Mouse (Mus musculus) kidney, embryonic 14.5 days (tissue): ENCODE data around the gene Lamp1. TPM values are rescaled to one million over a fixed set of nuclear protein-coding genes. Genes with fewer than 3 reads are reported as not detected.
A peak's percentile ranks its signal among the peaks of the same experiment; 100 is the strongest.

Experiments
- ATAC-seq: fragments of 200-750 bp; cut with Nextera tagmentation; 2 replicates; pipeline ENCODE4 v1.8.0; 2017; ENCODE audit warnings: moderate number of reproducible peaks, mild to moderate bottlenecking, moderate TSS enrichment, moderate library complexity; ENCODE audit not compliant: low FRiP score, low TSS enrichment
- H3K27ac ChIP-seq: fragments of 300-500 bp; sonication (generic); 2 replicates; pipeline ENCODE4 v1.5.1; 2014; ENCODE audit warnings: low read depth, mild to moderate bottlenecking, low read length, moderate library complexity, mixed read lengths
- H3K27me3 ChIP-seq: fragments of 300-500 bp; sonication (generic); 2 replicates; pipeline ENCODE4 v1.6.1; 2014; ENCODE audit warnings: mild to moderate bottlenecking, low read length; ENCODE audit not compliant: control insufficient read depth, insufficient read depth
- H3K36me3 ChIP-seq: fragments of 300-500 bp; sonication (generic); 2 replicates; pipeline ENCODE4 v1.6.1; 2014; ENCODE audit warnings: low read length, mixed read lengths; ENCODE audit not compliant: control insufficient read depth, insufficient read depth
- H3K4me1 ChIP-seq: fragments of 300-500 bp; sonication (generic); 2 replicates; pipeline ENCODE4 v1.6.1; 2014; ENCODE audit warnings: low read length, mixed read lengths; ENCODE audit not compliant: control insufficient read depth, insufficient read depth
- H3K4me2 ChIP-seq: fragments of 300-500 bp; sonication (generic); replicated peaks from 2 replicates; pipeline ENCODE4 v1.6.1; 2014; ENCODE audit warnings: low read depth, mild to moderate bottlenecking, low read length
- H3K4me3 ChIP-seq: fragments of 300-500 bp; sonication (generic); 2 replicates; pipeline ENCODE4 v1.5.1; 2014; ENCODE audit warnings: mild to moderate bottlenecking, low read length
- H3K9ac ChIP-seq: fragments of 300-500 bp; sonication (generic); 2 replicates; pipeline ENCODE4 v1.6.1; 2014; ENCODE audit warnings: low read depth, mild to moderate bottlenecking, low read length, moderate library complexity
- H3K9me3 ChIP-seq: fragments of 300-500 bp; sonication (generic); 2 replicates; pipeline ENCODE4 v1.6.1; 2016; ENCODE audit warnings: low read length; ENCODE audit not compliant: control insufficient read depth
- WGBS: fragments of 180-500 bp; shearing (Covaris S2); extraction: QIAGEN DNeasy Blood & Tissue Kit; methylation state at CpG from one replicate; pipeline ENCODE4 v1.1.7; 2014; 5-methylcytosine and 5-hydroxymethylcytosine counted together
- polyA plus RNA-seq: library from polyadenylated mRNA; unstranded; fragments of >200 nt; fragmentation: Nextera tagmentation; extraction: Ambion mirVana; gene quantifications from 2 replicates; pipeline ENCODE4 v1.2.1, GENCODE M21; 2014

The Lamp1 gene
- polyA plus RNA-seq, 1 experiment from 2014 or later: 306 TPM

DNA sequence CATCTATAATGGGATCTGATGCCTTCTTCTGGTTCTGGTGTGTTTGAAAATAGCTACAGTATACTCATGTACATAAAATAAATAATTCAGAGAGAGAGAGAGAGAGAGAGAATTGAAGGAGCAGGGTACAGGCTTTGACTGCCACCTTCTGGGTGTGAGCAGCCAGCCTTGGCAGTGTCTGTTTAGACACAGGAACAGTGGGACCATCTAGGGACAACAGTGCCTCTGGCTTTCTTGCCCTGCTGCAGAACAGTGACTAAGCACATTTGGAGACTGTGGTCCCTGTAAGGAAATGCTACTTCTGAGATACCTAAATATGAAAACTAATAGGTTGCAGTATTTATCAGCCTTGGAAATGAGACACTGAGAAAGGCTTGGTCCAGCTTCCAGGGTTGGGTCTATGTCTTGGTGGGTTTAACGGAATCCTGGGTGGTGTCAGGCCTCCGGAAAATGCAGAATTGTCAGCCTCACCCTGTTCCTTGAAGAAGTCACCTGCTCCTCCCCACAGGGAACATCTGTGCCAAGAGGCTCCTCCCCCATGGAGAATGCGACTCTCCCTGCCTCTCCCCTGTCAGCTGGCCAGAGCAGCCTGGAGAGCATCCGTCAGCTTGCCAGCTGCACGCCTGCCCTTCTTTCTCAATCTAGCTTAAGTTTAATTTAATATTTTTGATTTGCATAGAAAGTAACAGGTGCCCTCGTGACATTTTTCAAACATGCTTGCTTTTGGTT, 49.8 kb downstream of the Lamp1 start:
- 0 out of 2 replicates have a peak, but pooled peaks cover 8% of the 10 kb centered on the region for H3K4me1 ChIP-seq
- no peak overlapping the region for H3K27ac ChIP-seq
- no peak overlapping the region for H3K9ac ChIP-seq
- H3K4me2 ChIP-seq: no peak overlapping the region
- H3K27me3 ChIP-seq: no peaks in the 10 kb centered on the region
- H3K9me3 ChIP-seq: no peaks in the 10 kb centered on the region
- WGBS: 49% methylated on average over 6 of the region's 6 CpGs
- no peak for ATAC-seq
- H3K36me3 ChIP-seq: no peaks in the 10 kb centered on the region
- no peak overlapping the region for H3K4me3 ChIP-seq

DNA sequence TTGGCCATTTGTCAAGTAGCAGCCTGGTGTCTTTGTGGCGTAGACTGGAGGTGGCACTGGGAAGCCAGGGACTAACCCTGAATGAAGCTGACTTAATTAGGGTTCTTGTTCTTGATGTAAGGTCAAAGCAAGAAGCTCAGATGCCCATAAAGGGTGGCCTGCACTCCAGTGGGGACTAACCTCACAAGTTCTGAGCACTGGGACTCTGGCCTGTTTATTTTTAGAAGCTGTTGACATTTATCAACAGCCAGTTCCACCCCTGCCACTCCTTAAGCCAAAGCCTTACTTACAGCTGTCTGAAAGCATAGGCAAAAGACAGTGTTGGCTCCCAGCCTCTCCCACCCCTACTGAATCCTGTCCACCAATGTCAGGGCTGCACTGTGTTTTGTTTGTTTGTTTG, 50.8 kb downstream of the Lamp1 start:
- no peak overlapping the region for H3K4me2 ChIP-seq
- H3K9ac ChIP-seq: no peak overlapping the region
- H3K9me3 ChIP-seq: no peaks in the 10 kb centered on the region
- no peak overlapping the region for H3K4me3 ChIP-seq
- no peak for ATAC-seq
- 0 out of 2 replicates have a peak, but pooled peaks cover 8% of the 10 kb centered on the region for H3K4me1 ChIP-seq
- no peaks in the 10 kb centered on the region for H3K36me3 ChIP-seq
- H3K27me3 ChIP-seq: no peaks in the 10 kb centered on the region
- no peak overlapping the region for H3K27ac ChIP-seq
- WGBS: 67% methylated on average over 1 of the region's 1 CpGs

DNA sequence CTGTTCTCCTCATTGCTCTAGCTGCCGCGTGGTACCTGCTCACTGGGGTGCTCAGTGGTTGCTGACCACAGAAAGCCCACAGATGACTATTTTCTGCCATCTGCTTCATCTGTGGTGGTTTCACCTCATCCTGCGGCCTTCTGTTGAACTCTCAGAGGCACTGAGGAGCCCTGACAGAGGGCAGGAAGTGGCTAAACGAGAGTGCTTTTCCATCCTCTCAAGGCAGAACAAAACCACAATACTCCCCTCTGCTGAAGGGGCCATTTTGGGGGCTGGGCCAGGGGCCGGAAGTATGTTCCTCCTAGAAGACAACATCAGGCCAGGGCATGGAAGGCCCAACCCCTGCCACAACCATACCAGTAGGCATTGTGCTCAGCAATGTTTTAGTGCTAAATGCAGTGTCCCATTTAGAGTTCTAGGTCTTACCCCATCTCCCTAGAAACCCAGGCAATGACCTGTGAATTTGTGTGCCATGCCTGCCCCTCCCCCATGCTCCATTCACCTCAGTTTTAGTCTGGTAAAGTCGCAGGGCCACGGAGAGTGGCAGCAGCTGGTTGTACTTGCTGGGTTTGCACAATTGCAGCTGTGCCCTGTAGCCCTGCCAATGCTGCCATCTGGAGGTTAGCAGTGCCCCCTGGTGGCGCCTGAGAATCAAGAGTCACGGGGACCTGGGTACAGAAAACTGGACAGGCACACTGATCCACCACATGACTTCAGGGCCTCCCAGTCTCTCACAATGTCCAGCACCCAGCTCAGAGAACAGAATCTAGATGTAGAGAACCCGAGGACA, 54.7 kb downstream of the Lamp1 start:
- Histone ChIP-seq H3K4me2 (peak overlapping the region; percentile 34; the same call in 1 of the 2 replicates), H3K27ac (no peak overlapping the region), H3K36me3 (no peaks in the 10 kb centered on the region), H3K4me3 (no peak overlapping the region), H3K27me3 (no peaks in the 10 kb centered on the region), H3K9ac (no peak overlapping the region), H3K9me3 (no peaks in the 10 kb centered on the region), H3K4me1 (0 out of 2 replicates have a peak, but pooled peaks cover 8% of the 10 kb centered on the region)
- peak; percentile 81 for ATAC-seq
- 21% methylated on average over 10 of the region's 10 CpGs for WGBS

DNA sequence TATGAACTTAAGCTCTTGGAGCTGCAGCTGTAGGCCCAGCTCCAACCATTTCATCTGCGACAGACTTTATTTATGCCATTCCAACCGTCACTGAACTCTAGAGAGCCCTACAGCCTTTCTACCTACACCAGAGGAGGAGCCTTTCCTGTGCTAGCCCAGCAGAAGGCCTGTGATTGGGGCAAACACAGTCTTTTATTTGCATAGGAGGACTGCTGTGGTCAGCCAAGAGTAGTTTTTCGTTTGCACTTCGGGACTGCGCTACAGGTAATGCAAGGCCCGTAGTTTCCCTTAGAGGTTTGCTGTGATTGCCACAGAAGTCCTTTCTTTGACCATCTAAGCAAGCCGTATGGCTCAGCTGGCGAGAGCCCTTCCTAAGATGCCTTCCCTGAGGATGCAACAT, 57.4 kb downstream of the Lamp1 start:
- Histone ChIP-seq H3K9me3 (no peaks in the 10 kb centered on the region), H3K27me3 (no peaks in the 10 kb centered on the region), H3K4me3 (no peak overlapping the region), H3K9ac (no peak overlapping the region), H3K36me3 (no peaks in the 10 kb centered on the region), H3K4me1 (0 out of 2 replicates have a peak, but pooled peaks cover 8% of the 10 kb centered on the region), H3K27ac (no peak overlapping the region), H3K4me2 (no peak overlapping the region)
- 65% methylated on average over 8 of the region's 8 CpGs for WGBS
- no peak for ATAC-seq

DNA sequence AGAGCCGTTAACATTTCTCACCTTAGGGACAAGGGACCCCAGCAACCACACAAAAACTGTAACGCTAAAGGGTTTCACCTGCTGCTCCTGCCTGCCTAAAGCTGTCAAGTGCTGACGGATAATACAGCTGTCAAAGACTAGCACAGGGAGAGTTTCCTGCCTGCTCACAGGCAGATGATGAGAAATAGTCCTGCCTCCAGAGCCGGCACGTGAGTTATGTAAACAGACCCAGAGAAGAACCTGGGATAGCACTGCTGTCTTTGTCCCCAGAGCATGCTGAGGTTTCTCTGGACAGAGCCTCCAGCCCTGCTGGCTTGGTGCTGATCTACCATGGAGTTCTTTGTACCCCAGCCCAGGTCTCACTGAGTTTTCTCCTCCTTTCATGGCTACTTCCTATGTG, 58.1 kb downstream of the Lamp1 start:
- no peak overlapping the region for H3K27ac ChIP-seq
- no peak overlapping the region for H3K4me2 ChIP-seq
- 0 out of 2 replicates have a peak, but pooled peaks cover 8% of the 10 kb centered on the region for H3K4me1 ChIP-seq
- no peak overlapping the region for H3K4me3 ChIP-seq
- no peaks in the 10 kb centered on the region for H3K9me3 ChIP-seq
- WGBS: 17% methylated on average over 5 of the region's 5 CpGs
- no peak overlapping the region for H3K9ac ChIP-seq
- H3K27me3 ChIP-seq: no peaks in the 10 kb centered on the region
- no peaks in the 10 kb centered on the region for H3K36me3 ChIP-seq
- ATAC-seq: no peak

DNA sequence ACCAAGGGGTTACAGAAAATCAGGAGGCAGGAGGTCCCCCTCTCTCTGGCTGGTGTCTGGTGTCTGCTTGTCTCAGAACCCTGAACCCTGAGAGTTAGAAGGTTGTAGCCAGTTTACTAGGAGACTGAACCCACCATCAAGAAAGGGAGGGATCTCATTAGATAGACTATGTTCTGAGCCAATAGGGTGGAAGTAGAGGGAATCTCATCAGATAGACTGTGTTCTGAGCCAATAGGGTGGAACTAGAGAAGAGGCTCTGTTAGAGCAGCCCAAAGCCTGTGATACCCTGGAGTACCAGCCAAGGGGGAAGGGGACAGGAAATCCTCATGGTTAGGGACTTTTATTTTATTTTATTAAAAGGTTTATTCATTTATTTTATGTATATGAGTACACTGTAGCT, 59.0 kb downstream of the Lamp1 start:
- no peak for ATAC-seq

DNA sequence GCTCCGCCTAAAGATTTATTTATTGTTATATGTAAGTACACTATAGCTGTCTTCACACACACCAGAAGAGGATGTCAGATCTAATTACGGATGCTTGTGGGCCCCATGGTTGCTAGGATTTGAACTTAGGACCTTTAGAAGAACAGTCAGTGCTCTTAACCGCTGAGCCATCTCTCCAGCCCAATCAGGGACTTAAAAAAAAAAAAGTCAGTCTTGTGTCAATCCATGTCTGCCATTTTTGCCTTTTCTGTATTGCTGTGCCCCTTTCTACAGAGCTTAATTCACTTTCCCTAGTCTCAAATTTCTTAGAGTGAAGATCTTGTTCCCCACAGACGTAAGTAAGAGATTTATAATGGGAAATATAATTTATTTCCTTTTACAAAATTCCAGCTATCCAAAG, 59.5 kb downstream of the Lamp1 start:
- H3K27ac ChIP-seq: no peak overlapping the region
- no peaks in the 10 kb centered on the region for H3K36me3 ChIP-seq
- no peak overlapping the region for H3K9ac ChIP-seq
- no peak overlapping the region for H3K4me2 ChIP-seq
- no peak for ATAC-seq
- no peak overlapping the region for H3K4me3 ChIP-seq
- 72% methylated on average over 4 of the region's 4 CpGs for WGBS
- H3K9me3 ChIP-seq: no peaks in the 10 kb centered on the region
- H3K27me3 ChIP-seq: no peaks in the 10 kb centered on the region; the same call in 1 of the 2 replicates
- H3K4me1 ChIP-seq: 0 out of 2 replicates have a peak, but pooled peaks cover 3% of the 10 kb centered on the region

More for the DNA sequence above, 59.0 kb downstream of the Lamp1 start:
- Histone ChIP-seq H3K36me3 (no peaks in the 10 kb centered on the region), H3K9me3 (no peaks in the 10 kb centered on the region), H3K27ac (no peak overlapping the region), H3K4me3 (no peak overlapping the region), H3K4me1 (0 out of 2 replicates have a peak, but pooled peaks cover 8% of the 10 kb centered on the region), H3K4me2 (no peak overlapping the region), H3K9ac (no peak overlapping the region), H3K27me3 (no peaks in the 10 kb centered on the region; the same call in 1 of the 2 replicates)

DNA sequence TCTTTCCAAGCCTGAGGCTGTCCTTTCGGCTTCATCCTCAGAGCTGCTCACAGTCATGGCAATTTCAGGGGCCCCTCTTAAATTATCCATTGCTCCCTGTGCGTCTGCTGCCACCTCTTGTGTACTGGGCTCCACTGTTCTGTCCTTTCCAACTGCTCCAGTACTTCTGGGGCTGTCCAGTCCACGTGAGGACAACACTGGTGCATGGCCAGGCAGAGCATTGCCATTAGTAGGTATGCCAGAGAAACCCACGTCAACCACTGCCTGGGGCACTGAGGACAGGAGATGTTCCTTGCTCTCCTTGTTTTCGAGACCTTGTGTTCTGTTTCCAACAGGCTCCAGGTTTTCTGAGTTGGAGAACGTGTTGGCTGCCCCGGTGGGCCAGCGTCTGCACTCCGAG, 65.5 kb downstream of the Lamp1 start:
- Histone ChIP-seq H3K4me2 (no peak overlapping the region), H3K4me3 (no peak overlapping the region), H3K27me3 (no peaks in the 10 kb centered on the region; the same call in 1 of the 2 replicates), H3K9ac (no peak overlapping the region), H3K9me3 (no peaks in the 10 kb centered on the region), H3K36me3 (no peaks in the 10 kb centered on the region), H3K27ac (no peak overlapping the region), H3K4me1 (no peaks in the 10 kb centered on the region)
- ATAC-seq: no peak
- 85% methylated on average over 9 of the region's 9 CpGs for WGBS
